Mouse (Mus musculus) cerebellum, postnatal 36 days (tissue): ENCODE measurements at regions not wholly inside any gene's neighbourhood (a gene's known extent, or its start where the extent isn't known, plus 50 kb on each side); places are given as distances from the start of the nearest gene placed in this dataset.
A peak's percentile ranks its signal among the peaks of the same experiment; 100 is the strongest.

Source experiments
- DNase-seq, 2 experiments: peaks; one replicate each; pipeline ENCODE4 v3.0.0; 2021 to 2022; ENCODE audit warnings: mixed read lengths in 2 of 2

DNA sequence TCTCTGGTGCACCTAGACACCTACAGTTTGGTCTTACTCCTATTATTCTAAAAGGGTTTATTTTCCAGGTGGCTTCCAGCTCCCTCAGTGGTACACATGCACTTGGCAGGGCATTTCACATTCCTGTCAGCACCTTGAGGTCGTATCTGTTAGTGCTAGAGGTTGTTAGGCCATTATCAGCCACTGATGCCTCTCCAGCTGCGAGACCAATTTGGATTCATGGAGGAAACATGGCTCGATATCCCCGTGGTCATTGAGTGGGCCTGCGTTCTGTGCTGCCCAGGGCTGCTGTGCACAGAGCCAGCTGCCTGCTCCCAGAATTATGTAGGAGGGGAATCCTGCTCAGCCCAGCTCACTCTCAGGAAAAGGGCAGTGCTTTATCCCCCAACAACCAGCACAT is 60.1 kb upstream of the Irx1 start:
- no peak for DNase-seq

- DNase-seq, result no peak
These were observed 80.5 kb upstream of the Irx1 start for GRCm38 (mm10) chr13:72043930-72044470.

GRCm38 (mm10) chr13:72056469-72056868 is 92.9 kb upstream of the Irx1 start:
- no peak for DNase-seq

DNA sequence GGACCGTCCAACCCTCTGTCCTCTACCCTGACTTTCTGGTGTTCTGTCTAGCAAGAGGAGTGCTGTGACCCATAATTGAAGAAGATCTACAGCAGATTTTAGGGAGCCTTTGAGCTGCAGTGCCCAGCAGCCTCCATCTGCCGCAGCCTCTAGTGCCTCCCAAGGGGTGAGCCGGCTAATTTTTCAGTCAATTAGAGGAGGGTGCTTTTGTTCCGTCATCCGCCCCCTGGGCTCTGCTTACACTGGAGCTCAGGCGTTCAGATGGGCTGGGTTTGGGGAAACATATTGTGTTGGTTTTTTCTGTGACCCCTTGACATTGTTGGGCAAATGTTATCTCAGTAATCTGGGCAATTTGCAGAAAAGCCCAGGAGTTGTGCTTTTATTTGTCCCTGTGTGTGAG is 98.1 kb upstream of the Irx1 start:
- DNase-seq, result no peak

DNA sequence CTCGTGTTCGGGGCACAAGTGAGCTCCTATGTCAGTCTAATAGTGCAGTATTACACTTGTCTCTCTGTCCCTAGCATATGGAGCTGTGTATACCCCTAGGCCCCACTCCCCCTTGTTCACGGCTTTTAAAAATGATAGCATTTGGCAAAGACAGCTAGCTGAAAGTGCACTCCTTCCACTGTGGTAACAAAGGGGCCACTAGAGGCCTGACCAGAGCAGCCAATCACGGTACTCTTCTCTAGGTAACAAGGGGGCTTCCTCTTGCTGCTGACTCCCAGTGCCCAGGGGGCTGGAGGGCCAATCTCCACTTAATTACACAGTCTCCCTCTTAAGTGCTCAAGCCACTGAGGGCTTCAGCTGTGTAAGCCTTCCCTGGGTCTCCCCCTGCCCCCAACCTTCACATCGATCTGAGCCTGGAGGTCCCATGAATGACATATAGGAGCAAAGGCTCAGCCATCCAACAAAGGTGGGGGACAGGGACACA is 99.8 kb upstream of the Irx1 start:
- DNase-seq, result no peak

- peak in 1 of 2 experiments; percentile 3 for DNase-seq
These were observed 133.1 kb upstream of the Irx1 start for GRCm38 (mm10) chr13:72096585-72096984.

DNA sequence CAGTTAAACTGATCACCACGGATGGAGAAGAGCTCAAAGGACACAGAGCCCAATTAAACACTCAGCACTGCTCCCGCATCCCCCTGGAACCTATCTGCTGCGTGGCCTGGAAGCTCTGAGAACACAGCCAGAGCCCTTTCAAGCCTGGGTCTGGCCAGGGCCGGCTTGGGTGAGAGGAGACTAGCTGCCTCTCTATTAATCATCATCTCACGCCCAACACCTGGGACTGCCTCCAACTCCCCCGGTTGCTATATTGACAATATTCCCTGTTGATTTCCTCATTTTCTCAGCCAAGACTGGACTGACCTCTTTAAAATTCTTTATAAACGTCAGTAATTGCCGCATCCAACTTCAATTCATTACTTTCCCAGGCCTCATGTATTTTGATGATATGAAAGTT is 133.7 kb upstream of the Irx1 start:
- peak; percentile 2 to 3 for DNase-seq

DNA sequence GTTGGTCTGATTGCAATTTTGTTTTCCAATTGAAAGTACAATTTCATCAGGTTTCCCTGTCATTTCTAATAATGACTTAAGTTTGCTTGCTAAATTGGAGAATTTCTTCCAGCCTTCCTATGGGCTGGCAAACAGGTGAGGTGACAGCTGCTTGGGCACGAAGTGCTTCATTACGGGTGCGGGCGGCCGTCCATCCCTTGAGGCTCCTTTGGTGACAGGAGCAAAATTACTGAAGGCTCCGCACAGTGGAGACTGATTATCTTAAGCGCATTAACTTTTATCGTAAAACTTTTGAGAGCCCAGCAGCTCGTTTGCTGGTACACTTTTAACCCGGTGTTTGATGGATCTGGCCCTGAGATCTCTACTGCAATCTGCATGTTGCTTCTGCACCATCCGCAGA is 134.3 kb upstream of the Irx1 start:
- DNase-seq, result no peak

- DNase-seq, result no peak
These were observed 137.2 kb upstream of the Irx1 start for GRCm38 (mm10) chr13:72100741-72101140.

DNA sequence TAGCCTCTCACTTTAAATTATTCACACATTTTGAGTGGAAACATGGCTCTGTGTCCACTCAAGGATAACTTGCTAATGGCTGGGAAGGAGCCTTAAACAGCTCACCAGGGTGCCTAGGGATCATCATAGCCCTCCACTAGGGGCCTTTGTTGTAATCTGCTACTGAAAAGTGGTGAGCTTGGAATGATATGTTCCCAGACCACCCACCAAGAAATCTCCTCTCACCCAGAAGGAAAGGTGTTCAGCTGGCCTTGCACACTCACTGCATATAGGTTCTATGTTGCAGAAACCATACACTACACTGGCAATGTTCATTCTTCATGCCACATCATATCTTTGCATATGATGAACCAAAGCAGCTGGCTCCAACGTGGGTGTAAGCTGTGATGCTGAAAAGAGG is 145.1 kb upstream of the Irx1 start:
- DNase-seq, result no peak

GRCm38 (mm10) chr13:72113942-72114341 is 150.4 kb upstream of the Irx1 start:
- DNase-seq, result no peak

DNA sequence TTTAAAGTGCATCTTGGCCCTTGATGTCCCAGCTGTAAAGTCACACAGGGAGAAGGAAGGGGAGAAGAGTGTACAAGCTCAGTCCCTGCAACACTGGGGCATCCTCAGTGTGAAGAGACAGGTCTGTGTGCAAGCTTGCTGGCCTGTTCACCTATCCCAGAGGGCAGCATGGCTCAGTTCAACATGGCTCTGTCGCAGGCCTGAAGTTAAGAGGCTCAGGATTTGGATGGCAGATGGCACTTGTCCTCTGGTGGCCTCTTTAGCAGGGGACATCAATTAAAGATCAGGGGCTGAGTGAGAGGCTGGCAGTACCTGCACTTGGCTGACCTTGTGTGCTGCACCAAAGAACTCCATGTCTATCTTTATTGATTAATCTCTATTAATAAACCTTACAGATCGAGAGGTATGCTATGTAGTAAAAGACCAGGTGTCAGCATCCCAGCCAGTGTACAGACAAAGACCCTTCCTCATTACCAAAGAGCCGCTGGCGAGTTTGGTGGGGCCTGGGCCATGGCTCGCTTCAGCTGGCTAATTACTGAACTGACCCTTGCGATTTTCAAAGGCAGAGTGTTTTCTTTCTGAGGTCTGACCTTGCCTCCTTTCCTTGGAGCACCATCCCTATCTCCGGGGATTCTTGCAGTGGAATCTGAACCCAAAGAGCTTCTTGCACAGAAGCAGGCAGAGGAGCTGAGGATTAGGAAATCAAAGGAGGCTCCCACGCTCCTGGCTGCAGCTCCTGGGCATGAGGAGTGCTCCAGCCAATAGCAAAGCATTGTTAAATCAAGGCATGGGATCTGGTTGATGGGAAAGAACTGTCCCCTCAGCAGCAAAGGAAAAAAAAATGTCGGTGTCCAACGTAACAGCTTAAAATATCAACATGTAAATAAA is 151.5 kb upstream of the Irx1 start:
- DNase-seq, result no peak

DNA sequence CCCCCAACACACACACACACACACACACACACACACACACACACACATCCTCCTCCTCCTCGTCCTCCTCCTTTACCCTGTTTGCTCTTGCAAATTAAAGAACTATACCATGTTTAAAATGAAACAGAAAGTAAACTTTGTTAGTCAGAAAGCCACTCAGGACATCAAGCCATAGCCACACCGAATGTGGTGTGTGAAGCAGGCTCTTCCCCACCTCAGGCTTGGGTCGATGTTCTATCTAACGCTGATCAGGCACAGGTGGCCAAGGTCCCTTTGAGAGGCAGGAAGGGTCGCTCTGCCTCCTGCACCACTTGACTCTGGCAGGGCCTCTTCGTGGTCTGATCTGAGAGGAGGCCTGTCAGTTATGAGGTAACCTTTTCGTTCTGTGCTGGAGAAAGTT is 156.9 kb upstream of the Irx1 start:
- DNase-seq, result no peak

DNA sequence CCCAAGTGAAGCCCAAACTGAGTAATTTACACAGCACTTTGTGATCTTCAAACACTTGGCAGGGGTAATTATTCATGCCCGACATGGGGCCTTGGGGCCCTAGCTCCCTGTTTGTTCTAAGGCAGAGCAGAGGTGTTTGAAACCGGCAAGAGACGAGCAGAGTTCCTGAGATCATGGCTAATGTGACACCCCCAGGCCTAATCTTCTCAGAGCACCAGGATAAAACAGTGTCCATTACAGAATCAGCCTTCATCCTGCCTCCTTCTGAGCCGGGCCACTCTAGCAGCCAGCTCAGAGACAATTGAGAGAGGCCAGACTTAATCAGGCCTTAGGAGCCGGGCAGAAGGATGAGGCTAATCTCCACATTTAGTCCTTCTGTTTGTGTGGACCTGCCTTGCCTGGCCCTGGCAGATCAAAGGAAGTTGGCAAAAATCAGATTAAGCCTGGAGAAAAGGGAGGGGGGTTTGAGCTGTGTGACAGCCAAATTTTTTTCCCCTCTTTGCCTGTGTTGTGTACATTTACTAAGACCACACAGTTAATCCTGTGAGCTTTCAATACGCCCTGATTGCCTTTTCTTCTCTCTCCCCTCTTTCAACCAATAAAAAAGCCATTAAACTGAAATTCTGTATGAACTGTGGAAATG is 157.5 kb upstream of the Irx1 start:
- no peak for DNase-seq

GRCm38 (mm10) chr13:72121554-72122229 is 158.2 kb upstream of the Irx1 start:
- DNase-seq, result no peak

DNA sequence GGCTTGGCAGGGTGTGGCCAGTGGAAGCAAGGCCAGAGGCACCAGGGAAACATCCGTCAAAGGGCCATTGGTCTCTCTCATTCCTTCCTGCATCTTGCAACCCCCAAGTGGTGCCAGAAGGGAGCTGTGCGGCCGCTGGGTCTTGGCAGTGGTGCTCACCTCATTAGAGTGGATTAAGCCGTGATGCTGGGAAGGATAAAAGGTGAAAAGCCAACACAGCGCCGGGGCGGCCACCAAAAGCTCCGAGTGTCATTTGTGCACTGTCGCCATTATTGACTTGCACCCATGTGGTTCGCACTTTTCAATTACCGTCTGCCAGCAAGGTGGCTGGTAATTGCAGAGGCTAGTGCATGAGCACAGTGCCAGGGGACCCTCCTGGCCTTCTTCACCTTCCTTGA is 158.7 kb upstream of the Irx1 start:
- DNase-seq, result no peak

DNA sequence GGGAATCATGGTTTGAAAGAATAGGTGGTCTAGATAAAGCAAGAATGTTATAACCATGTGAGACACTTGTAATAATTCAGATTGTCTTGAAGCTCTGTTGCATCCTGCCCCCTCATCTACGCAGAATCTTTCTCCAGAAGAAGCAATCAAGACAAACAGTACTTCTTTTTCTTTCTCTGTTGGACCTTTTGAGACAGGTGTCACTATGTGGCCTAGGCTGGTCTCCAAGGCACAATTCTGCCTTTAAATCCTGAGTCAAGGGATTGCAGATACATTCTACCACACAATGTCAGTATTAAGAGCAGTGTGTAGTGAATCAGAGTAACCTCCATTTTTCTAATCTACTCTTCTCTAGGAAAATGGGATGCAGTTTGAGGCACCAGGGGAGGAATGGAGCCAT is 164.8 kb upstream of the Irx1 start:
- no peak for DNase-seq

DNA sequence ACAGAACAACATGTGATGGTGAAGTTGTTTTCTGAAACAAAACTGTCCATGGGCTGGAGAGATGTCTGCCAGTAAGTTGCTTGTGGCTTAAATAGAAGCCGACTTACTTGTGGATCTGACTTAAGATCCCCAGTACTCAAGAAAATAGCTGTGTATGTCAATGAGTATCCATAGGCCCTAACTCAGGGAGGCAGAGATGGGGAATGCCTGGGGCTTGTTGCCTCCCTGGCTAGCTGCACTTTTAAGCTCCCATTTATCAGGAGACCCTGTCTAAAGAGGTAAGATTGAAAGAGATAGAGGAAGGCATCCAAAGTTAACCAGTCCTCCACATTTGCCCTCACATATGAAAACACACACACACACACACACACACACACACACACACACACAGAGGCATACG is 167.8 kb upstream of the Irx1 start:
- no peak for DNase-seq

GRCm38 (mm10) chr13:72134101-72134768 is 170.7 kb upstream of the Irx1 start:
- no peak for DNase-seq

GRCm38 (mm10) chr13:72166225-72166624 is 202.7 kb upstream of the Irx1 start:
- no peak for DNase-seq

GRCm38 (mm10) chr13:72167434-72167833 is 203.9 kb upstream of the Irx1 start:
- no peak for DNase-seq

- no peak for DNase-seq
These were observed 220.1 kb upstream of the Irx1 start for GRCm38 (mm10) chr13:72183636-72184035.
